Mouse (Mus musculus): Measurements from ENCODE around the gene Nudt1.
"Not testable (repeated sequence)": the region's sequence is repeated elsewhere in the genome, so short reads cannot be mapped to it uniquely, and the experiment has no call there.

Nudt1 gene

GRCm38 (mm10) chr5:140342880-140343279 lies 21.4 kb downstream of the Nudt1 start:
- DNase-seq (ENCODE audit: low read depth, low spot score) = no peak

GRCm38 (mm10) chr5:140345244-140345643 lies 23.8 kb downstream of the Nudt1 start:
- no peak for DNase-seq (ENCODE audit: low read depth, low spot score)

- DNase-seq (ENCODE audit: low read depth, low spot score) = no peak
These were observed 24.6 kb downstream of the Nudt1 start for GRCm38 (mm10) chr5:140346050-140346449.

GRCm38 (mm10) chr5:140349882-140350281 lies 28.4 kb downstream of the Nudt1 start:
- DNase-seq (ENCODE audit: low read depth, low spot score) = no peak

- no peak for DNase-seq (ENCODE audit: low read depth, low spot score)
These were observed 29.5 kb downstream of the Nudt1 start for GRCm38 (mm10) chr5:140350731-140351497.

GRCm38 (mm10) chr5:140352352-140352751 lies 30.9 kb downstream of the Nudt1 start:
- DNase-seq (ENCODE audit: low read depth, low spot score) = no peak

- no peak for DNase-seq (ENCODE audit: low read depth, low spot score)
These were observed 34.5 kb downstream of the Nudt1 start for GRCm38 (mm10) chr5:140355934-140356333.

- DNase-seq (ENCODE audit: low read depth, low spot score) = no peak
These were observed 36.0 kb downstream of the Nudt1 start for GRCm38 (mm10) chr5:140357466-140357865.

GRCm38 (mm10) chr5:140359930-140360674 lies 38.6 kb downstream of the Nudt1 start:
- DNase-seq (ENCODE audit: low read depth, low spot score) = no peak

- no peak for DNase-seq (ENCODE audit: low read depth, low spot score)
These were observed 43.0 kb downstream of the Nudt1 start for GRCm38 (mm10) chr5:140364415-140364814.

GRCm38 (mm10) chr5:140368126-140368525 lies 46.7 kb downstream of the Nudt1 start:
- not testable (repeated sequence) for DNase-seq (ENCODE audit: low read depth, low spot score)

- no peak for DNase-seq (ENCODE audit: low read depth, low spot score)
These were observed 47.5 kb downstream of the Nudt1 start for GRCm38 (mm10) chr5:140368926-140369325.

GRCm38 (mm10) chr5:140369466-140369865 lies 48.0 kb downstream of the Nudt1 start:
- DNase-seq (ENCODE audit: low read depth, low spot score) = no peak

- DNase-seq (ENCODE audit: low read depth, low spot score) = no peak
These were observed 49.2 kb downstream of the Nudt1 start for GRCm38 (mm10) chr5:140370446-140371254.

GRCm38 (mm10) chr5:140371671-140372070 lies 50.2 kb downstream of the Nudt1 start:
- no peak for DNase-seq (ENCODE audit: low read depth, low spot score)

- DNase-seq (ENCODE audit: low read depth, low spot score) = no peak
These were observed 52.3 kb downstream of the Nudt1 start for GRCm38 (mm10) chr5:140373711-140374110.

GRCm38 (mm10) chr5:140374226-140374625 lies 52.8 kb downstream of the Nudt1 start:
- no peak for DNase-seq (ENCODE audit: low read depth, low spot score)

- DNase-seq (ENCODE audit: low read depth, low spot score) = no peak
These were observed 53.9 kb downstream of the Nudt1 start for GRCm38 (mm10) chr5:140375249-140375829.

- DNase-seq (ENCODE audit: low read depth, low spot score) = no peak
These were observed 56.8 kb downstream of the Nudt1 start for GRCm38 (mm10) chr5:140378121-140378853.

GRCm38 (mm10) chr5:140379299-140379698 lies 57.8 kb downstream of the Nudt1 start:
- no peak for DNase-seq (ENCODE audit: low read depth, low spot score)

GRCm38 (mm10) chr5:140381156-140381555 lies 59.7 kb downstream of the Nudt1 start:
- no peak for DNase-seq (ENCODE audit: low read depth, low spot score)

Data from WW6 (cell line).